Mouse (Mus musculus): ENCODE measurements around the gene Gm20388. TPM values are rescaled to one million over a fixed set of nuclear protein-coding genes. Genes with fewer than 3 reads are reported as not detected.

Gene Gm20388
- total and polyA plus RNA-seq, 2 experiments from 2014 or later: 17.3 TPM; not detected in 1

DNA sequence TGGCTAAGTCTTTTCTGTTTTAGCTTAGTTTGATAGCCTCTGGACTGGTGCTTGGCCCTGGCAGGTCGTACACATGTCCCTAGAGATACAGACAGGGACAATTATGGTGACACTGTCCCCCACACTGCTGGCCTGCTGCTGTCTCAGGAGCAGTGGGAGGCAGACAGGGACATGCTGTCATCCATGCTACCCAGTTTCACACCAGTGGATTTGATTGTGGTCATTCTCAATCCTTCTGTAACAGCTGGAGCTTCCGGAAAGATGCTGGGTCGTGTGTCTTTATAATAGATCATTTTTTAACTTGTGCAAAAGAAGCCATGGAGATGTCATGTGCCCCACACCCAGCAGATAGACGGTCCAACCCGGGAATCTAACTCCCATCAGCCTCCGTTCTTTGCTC, 2334.5 kb downstream of the Gm20388 start:
- H3K4me2 ChIP-seq (ENCODE audit: low read depth, low read length): no peak overlapping the region
- peaks cover 15% of the 10 kb centered on the region; the same call in 1 of the 2 replicates for H3K4me1 ChIP-seq (ENCODE audit: control insufficient read depth, insufficient read depth)
- DNase-seq (ENCODE audit: low spot score) (no peak), ATAC-seq (ENCODE audit: insufficient read depth, low read depth) (no peak)
- no peaks in the 10 kb centered on the region for H3K36me3 ChIP-seq (replicated peaks; ENCODE audit: control insufficient read depth, insufficient read depth, low read length)
- H3K4me3 ChIP-seq (ENCODE audit: low read depth, low read length): no peak overlapping the region
- H3K9ac ChIP-seq (replicated peaks; ENCODE audit: low read depth, low read length): no peak overlapping the region
- 0 out of 2 replicates have a peak overlapping the region, but pooled peaks have one; percentile 20 for H3K27ac ChIP-seq (ENCODE audit: low read depth)
- WGBS: 72% methylated on average over 6 of the region's 6 CpGs
- H3K27me3 ChIP-seq (ENCODE audit: control insufficient read depth, insufficient read depth, low read length): no peaks in the 10 kb centered on the region
- no peaks in the 10 kb centered on the region for H3K9me3 ChIP-seq (replicated peaks; ENCODE audit: control insufficient read depth, low read length)
- no peak for TF ChIP-seq EP300 (IDR thresholded peaks at IDR 0.05; ENCODE audit: low read depth)
- TF ChIP-seq CTCF (IDR thresholded peaks at IDR 0.05; ENCODE audit: low read depth): no peak

GRCm38 (mm10) chr8:122246257-122247211, 2335.9 kb downstream of the Gm20388 start:
- WGBS: 54% methylated on average over 12 of the region's 12 CpGs
- Histone ChIP-seq H3K36me3 (replicated peaks; ENCODE audit: control insufficient read depth, insufficient read depth, low read length) (no peaks in the 10 kb centered on the region), H3K4me2 (ENCODE audit: low read depth, low read length) (no peak overlapping the region), H3K4me1 (ENCODE audit: control insufficient read depth, insufficient read depth) (peaks cover 15% of the 10 kb centered on the region; the same call in 1 of the 2 replicates), H3K9me3 (replicated peaks; ENCODE audit: control insufficient read depth, low read length) (no peaks in the 10 kb centered on the region), H3K9ac (replicated peaks; ENCODE audit: low read depth, low read length) (no peak overlapping the region), H3K27ac (ENCODE audit: low read depth) (no peak overlapping the region), H3K27me3 (ENCODE audit: control insufficient read depth, insufficient read depth, low read length) (no peaks in the 10 kb centered on the region), H3K4me3 (ENCODE audit: low read depth, low read length) (no peak overlapping the region)
- TF ChIP-seq EP300 (IDR thresholded peaks at IDR 0.05; ENCODE audit: low read depth) (no peak), CTCF (IDR thresholded peaks at IDR 0.05; ENCODE audit: low read depth) (no peak)
- ATAC-seq (ENCODE audit: insufficient read depth, low read depth) (no peak), DNase-seq (ENCODE audit: low spot score) (no peak)

DNA sequence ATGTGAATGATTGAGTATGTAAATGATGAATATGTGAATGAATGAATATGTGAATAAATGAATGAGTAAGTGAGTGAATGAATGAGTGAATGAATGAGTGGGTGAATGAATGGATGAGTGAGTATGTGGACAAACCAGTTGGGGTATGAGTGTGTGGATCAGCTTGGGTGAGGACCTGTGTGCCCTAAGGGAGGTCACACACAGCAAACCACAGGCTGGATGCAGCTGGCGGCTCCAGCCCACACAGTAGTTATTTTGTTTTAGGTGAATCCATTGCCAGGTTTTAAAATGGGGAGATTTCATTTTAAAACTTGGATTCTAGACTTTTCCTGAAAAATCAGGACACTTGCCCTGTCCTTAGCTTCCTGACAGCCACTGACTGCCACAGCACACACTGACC, 2341.1 kb downstream of the Gm20388 start:
- no peaks in the 10 kb centered on the region for H3K9me3 ChIP-seq (replicated peaks; ENCODE audit: control insufficient read depth, low read length)

DNA sequence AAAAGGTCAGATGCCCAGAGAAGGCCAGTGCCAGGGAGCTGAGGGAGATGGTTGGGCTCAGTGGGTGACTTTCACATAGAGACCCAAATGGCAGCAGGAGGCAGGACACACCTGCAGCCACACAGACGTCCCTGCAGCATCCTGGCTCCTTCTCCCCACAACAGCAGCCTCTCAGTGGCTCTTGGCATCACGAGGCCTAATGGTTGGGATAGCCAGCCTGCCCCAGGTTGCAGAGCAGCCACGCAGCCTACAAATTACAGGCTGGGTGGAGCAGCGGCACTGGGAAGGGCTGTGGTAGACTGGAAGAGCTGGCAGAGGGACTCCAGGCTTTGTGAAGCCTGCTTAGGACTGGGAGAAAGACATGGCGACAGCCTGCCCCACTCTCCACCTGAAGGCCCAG, 2341.7 kb downstream of the Gm20388 start:
- H3K27ac ChIP-seq (ENCODE audit: low read depth): no peak overlapping the region
- WGBS: 81% methylated on average over 5 of the region's 5 CpGs
- H3K9ac ChIP-seq (replicated peaks; ENCODE audit: low read depth, low read length): no peak overlapping the region
- no peak for ATAC-seq (ENCODE audit: insufficient read depth, low read depth)
- H3K36me3 ChIP-seq (replicated peaks; ENCODE audit: control insufficient read depth, insufficient read depth, low read length): no peaks in the 10 kb centered on the region
- no peaks in the 10 kb centered on the region for H3K4me1 ChIP-seq (ENCODE audit: control insufficient read depth, insufficient read depth)
- TF ChIP-seq EP300 (IDR thresholded peaks at IDR 0.05; ENCODE audit: low read depth): no peak
- TF ChIP-seq CTCF (IDR thresholded peaks at IDR 0.05; ENCODE audit: low read depth): no peak
- DNase-seq (ENCODE audit: low spot score): no peak
- no peak overlapping the region for H3K4me2 ChIP-seq (ENCODE audit: low read depth, low read length)
- H3K9me3 ChIP-seq (replicated peaks; ENCODE audit: control insufficient read depth, low read length): no peaks in the 10 kb centered on the region
- peaks cover 16% of the 10 kb centered on the region; the same call in 1 of the 2 replicates for H3K27me3 ChIP-seq (ENCODE audit: control insufficient read depth, insufficient read depth, low read length)
- H3K4me3 ChIP-seq (ENCODE audit: low read depth, low read length): no peak overlapping the region

More for the DNA sequence above, 2341.1 kb downstream of the Gm20388 start:
- H3K36me3 ChIP-seq (replicated peaks; ENCODE audit: control insufficient read depth, insufficient read depth, low read length): no peaks in the 10 kb centered on the region
- H3K9ac ChIP-seq (replicated peaks; ENCODE audit: low read depth, low read length): no peak overlapping the region
- peaks cover 16% of the 10 kb centered on the region; the same call in 1 of the 2 replicates for H3K27me3 ChIP-seq (ENCODE audit: control insufficient read depth, insufficient read depth, low read length)
- no peak for TF ChIP-seq EP300 (IDR thresholded peaks at IDR 0.05; ENCODE audit: low read depth)
- TF ChIP-seq CTCF (IDR thresholded peaks at IDR 0.05; ENCODE audit: low read depth): no peak
- no peak for DNase-seq (ENCODE audit: low spot score)
- no peak for ATAC-seq (ENCODE audit: insufficient read depth, low read depth)
- H3K27ac ChIP-seq (ENCODE audit: low read depth): no peak overlapping the region
- H3K4me3 ChIP-seq (ENCODE audit: low read depth, low read length): no peak overlapping the region
- 81% methylated on average over 1 of the region's 1 CpGs for WGBS
- no peaks in the 10 kb centered on the region for H3K4me1 ChIP-seq (ENCODE audit: control insufficient read depth, insufficient read depth)
- no peak overlapping the region for H3K4me2 ChIP-seq (ENCODE audit: low read depth, low read length)

- Histone ChIP-seq H3K4me1 (ENCODE audit: control insufficient read depth, insufficient read depth) (no peaks in the 10 kb centered on the region), H3K27ac (ENCODE audit: low read depth) (no peak overlapping the region), H3K4me2 (ENCODE audit: low read depth, low read length) (no peak overlapping the region), H3K9me3 (replicated peaks; ENCODE audit: control insufficient read depth, low read length) (no peaks in the 10 kb centered on the region), H3K27me3 (ENCODE audit: control insufficient read depth, insufficient read depth, low read length) (peaks cover 17% of the 10 kb centered on the region; the same call in 1 of the 2 replicates), H3K9ac (replicated peaks; ENCODE audit: low read depth, low read length) (no peak overlapping the region), H3K36me3 (replicated peaks; ENCODE audit: control insufficient read depth, insufficient read depth, low read length) (no peaks in the 10 kb centered on the region; the same call in 1 of the 2 replicates), H3K4me3 (ENCODE audit: low read depth, low read length) (no peak overlapping the region)
- ATAC-seq (ENCODE audit: insufficient read depth, low read depth): 0 out of 2 replicates have a peak, but pooled peaks have one; percentile 40
- peak; percentile 41 for DNase-seq (ENCODE audit: low spot score)
- TF ChIP-seq CTCF (IDR thresholded peaks at IDR 0.05; ENCODE audit: low read depth): peak; percentile 99
- no peak for TF ChIP-seq EP300 (IDR thresholded peaks at IDR 0.05; ENCODE audit: low read depth)
- WGBS: 79% methylated on average over 2 of the region's 2 CpGs
Observed at GRCm38 (mm10) chr8:122259351-122259750, 2348.7 kb downstream of the Gm20388 start.
